Mouse (Mus musculus) myocyte (in vitro differentiated cells): Measurements from ENCODE around the gene Cysrt1. TPM values are rescaled to one million over a fixed set of nuclear protein-coding genes. Genes with fewer than 3 reads are reported as not detected.

Experiments
- H3K27me3 ChIP-seq: one replicate; pipeline ENCODE4 v1.6.1; 2011; ENCODE audit not compliant: control insufficient read depth, insufficient read depth, insufficient read length
- H3K36me3 ChIP-seq: one replicate; pipeline ENCODE4 v1.6.1; 2011; ENCODE audit not compliant: control insufficient read depth, insufficient read depth
- H3K4me2 ChIP-seq: one replicate; pipeline ENCODE4 v1.6.1; 2011; ENCODE audit warnings: low read depth, control low read depth
- H3K4me3 ChIP-seq: one replicate; pipeline ENCODE4 v1.5.1; 2011; ENCODE audit warnings: mild to moderate bottlenecking, control low read depth, moderate library complexity
- H3K79me2 ChIP-seq: one replicate; pipeline ENCODE4 v1.6.1; 2011; ENCODE audit not compliant: control insufficient read depth, insufficient read depth
- H3ac ChIP-seq: one replicate; pipeline ENCODE4 v1.6.1; 2011; ENCODE audit not compliant: control insufficient read depth, insufficient read length
- CEBPB ChIP-seq: IDR thresholded peaks from 2 replicates; pipeline ENCODE4 v1.6.1; 2011; ENCODE audit warnings: mild to moderate bottlenecking, moderate library complexity; ENCODE audit not compliant: poor library complexity, insufficient read depth, severe bottlenecking
- E2F4 ChIP-seq: IDR thresholded peaks from one replicate; pipeline ENCODE4 v1.6.1; 2011; ENCODE audit warnings: mild to moderate bottlenecking, control low read depth, moderate library complexity; ENCODE audit not compliant: insufficient read depth
- MAX ChIP-seq: IDR thresholded peaks from one replicate; pipeline ENCODE4 v1.6.1; 2011; ENCODE audit warnings: low read depth, mild to moderate bottlenecking, control low read depth
- MYOD1 ChIP-seq, 3 experiments: IDR thresholded peaks; one replicate each; pipeline ENCODE4 v1.6.1; 2011; ENCODE audit warnings: control low read depth in 2 of 3, low read depth in 2 of 3, mild to moderate bottlenecking in 2 of 3, moderate library complexity in 1 of 3; ENCODE audit not compliant: insufficient read length in 2 of 3, control insufficient read depth in 1 of 3
- MYOG ChIP-seq, 3 experiments: IDR thresholded peaks; one replicate each; pipeline ENCODE4 v1.6.1; 2011; ENCODE audit warnings: control low read depth in 2 of 3, low read depth in 2 of 3, mild to moderate bottlenecking in 2 of 3; ENCODE audit not compliant: insufficient read length in 2 of 3, control insufficient read depth in 1 of 3, insufficient read depth in 1 of 3
- POLR2A ChIP-seq: IDR thresholded peaks from one replicate; pipeline ENCODE4 v1.6.1; 2011; ENCODE audit warnings: low read depth, mild to moderate bottlenecking, control low read depth, moderate library complexity; ENCODE audit not compliant: insufficient read length
- POLR2AphosphoS2 ChIP-seq: IDR thresholded peaks from one replicate; pipeline ENCODE4 v1.6.1; 2011; ENCODE audit warnings: low read depth, control low read depth; ENCODE audit not compliant: insufficient read length
- REST ChIP-seq: IDR thresholded peaks from one replicate; pipeline ENCODE4 v1.6.1; 2011; ENCODE audit warnings: mild to moderate bottlenecking, control low read depth, moderate library complexity; ENCODE audit not compliant: insufficient read depth, insufficient read length
- SRF ChIP-seq: IDR thresholded peaks from one replicate; pipeline ENCODE4 v1.6.1; 2011; ENCODE audit warnings: low read depth; ENCODE audit not compliant: control insufficient read depth, insufficient read length
- TCF12 ChIP-seq: IDR thresholded peaks from one replicate; pipeline ENCODE4 v1.6.1; 2011; ENCODE audit warnings: mild to moderate bottlenecking, control low read depth; ENCODE audit not compliant: poor library complexity, insufficient read depth, severe bottlenecking
- TCF3 ChIP-seq: IDR thresholded peaks from one replicate; pipeline ENCODE4 v1.6.1; 2011; ENCODE audit warnings: low read depth, control low read depth; ENCODE audit not compliant: insufficient read length
- USF1 ChIP-seq: IDR thresholded peaks from one replicate; pipeline ENCODE4 v1.6.1; 2011; ENCODE audit warnings: low read depth, mild to moderate bottlenecking, control low read depth, moderate library complexity
- polyA plus RNA-seq: library from polyadenylated mRNA; unstranded; fragments of >200 nt; fragmentation: generic; extraction: Trizol; gene quantifications from one replicate; pipeline ENCODE4 v1.2.1, GENCODE M21; 2012; ENCODE audit warnings: missing spikeins

Gene Cysrt1
- polyA plus RNA-seq, 1 experiment, result not detected

GRCm38 (mm10) chr2:25240310-25240709, 1.9 kb downstream of the Cysrt1 start:
- Histone ChIP-seq H3ac (no peak overlapping the region), H3K4me3 (no peak overlapping the region), H3K27me3 (peaks cover 33% of the 10 kb centered on the region), H3K36me3 (no peaks in the 10 kb centered on the region), H3K4me2 (peak overlapping the region; percentile 65), H3K79me2 (no peaks in the 10 kb centered on the region)
- TF ChIP-seq MYOG (IDR thresholded peaks at IDR 0.05; ENCODE audit: control insufficient read depth in 1 of 3, insufficient read depth in 1 of 3, insufficient read length in 2 of 3, low read depth in 2 of 3) (no peak), TCF12 (no peak)

GRCm38 (mm10) chr2:25239766-25240165, 2.5 kb downstream of the Cysrt1 start:
- Histone ChIP-seq H3K4me3 (no peak overlapping the region), H3ac (no peak overlapping the region), H3K79me2 (no peaks in the 10 kb centered on the region), H3K4me2 (no peak overlapping the region), H3K36me3 (no peaks in the 10 kb centered on the region), H3K27me3 (peaks cover 37% of the 10 kb centered on the region)
- TF ChIP-seq POLR2A, result no peak
- TF ChIP-seq REST, result no peak
- TF ChIP-seq TCF3, result no peak
- no peak for TF ChIP-seq MAX
- TF ChIP-seq POLR2AphosphoS2, result no peak
- no peak for TF ChIP-seq CEBPB
- no peak for TF ChIP-seq MYOD1 (IDR thresholded peaks at IDR 0.05; ENCODE audit: control insufficient read depth in 1 of 3, insufficient read length in 2 of 3, low read depth in 2 of 3)
- no peak for TF ChIP-seq TCF12
- no peak for TF ChIP-seq MYOG (IDR thresholded peaks at IDR 0.05; ENCODE audit: control insufficient read depth in 1 of 3, insufficient read depth in 1 of 3, insufficient read length in 2 of 3, low read depth in 2 of 3)
- TF ChIP-seq USF1, result no peak
- TF ChIP-seq SRF, result no peak
- no peak for TF ChIP-seq E2F4

- TF ChIP-seq TCF12, result no peak
- TF ChIP-seq MAX, result no peak
- TF ChIP-seq E2F4, result no peak
- TF ChIP-seq REST, result no peak
- TF ChIP-seq MYOG (IDR thresholded peaks at IDR 0.05; ENCODE audit: control insufficient read depth in 1 of 3, insufficient read depth in 1 of 3, insufficient read length in 2 of 3, low read depth in 2 of 3), result no peak
- no peak for TF ChIP-seq USF1
- TF ChIP-seq POLR2A, result no peak
- TF ChIP-seq TCF3, result no peak
- no peak for TF ChIP-seq POLR2AphosphoS2
- no peak for TF ChIP-seq CEBPB
- no peak for TF ChIP-seq SRF
- no peak for TF ChIP-seq MYOD1 (IDR thresholded peaks at IDR 0.05; ENCODE audit: control insufficient read depth in 1 of 3, insufficient read length in 2 of 3, low read depth in 2 of 3)
- no peak overlapping the region for H3K4me3 ChIP-seq
- H3ac ChIP-seq, result no peak overlapping the region
- no peaks in the 10 kb centered on the region for H3K36me3 ChIP-seq
- H3K79me2 ChIP-seq, result no peaks in the 10 kb centered on the region
- peaks cover 54% of the 10 kb centered on the region for H3K27me3 ChIP-seq
- H3K4me2 ChIP-seq, result no peak overlapping the region
These were observed 4.1 kb downstream of the Cysrt1 start for GRCm38 (mm10) chr2:25238106-25238505.

- Histone ChIP-seq H3K79me2 (no peaks in the 10 kb centered on the region), H3K4me3 (no peak overlapping the region), H3ac (no peak overlapping the region), H3K4me2 (no peak overlapping the region), H3K27me3 (peaks cover 55% of the 10 kb centered on the region), H3K36me3 (no peaks in the 10 kb centered on the region)
- TF ChIP-seq CEBPB (no peak), REST (no peak), MAX (no peak), E2F4 (no peak), POLR2AphosphoS2 (no peak), MYOD1 (IDR thresholded peaks at IDR 0.05; ENCODE audit: control insufficient read depth in 1 of 3, insufficient read length in 2 of 3, low read depth in 2 of 3) (no peak), TCF12 (no peak), POLR2A (no peak), SRF (no peak), MYOG (IDR thresholded peaks at IDR 0.05; ENCODE audit: control insufficient read depth in 1 of 3, insufficient read depth in 1 of 3, insufficient read length in 2 of 3, low read depth in 2 of 3) (no peak)
These were observed 4.7 kb downstream of the Cysrt1 start for GRCm38 (mm10) chr2:25237522-25237921.

GRCm38 (mm10) chr2:25236614-25237013, 5.6 kb downstream of the Cysrt1 start, which contains the start of gene Rnf224:
Rnf224 (minus strand) TSS chr2:25236787.
- TF ChIP-seq USF1 (no peak), TCF3 (no peak), MAX (no peak), MYOD1 (IDR thresholded peaks at IDR 0.05; ENCODE audit: control insufficient read depth in 1 of 3, insufficient read length in 2 of 3, low read depth in 2 of 3) (no peak), POLR2A (no peak), CEBPB (no peak)
- peaks cover 55% of the 10 kb centered on the region for H3K27me3 ChIP-seq
- no peak within 1 kb of the TSS for H3ac ChIP-seq
- H3K36me3 ChIP-seq, result no peaks in the 10 kb centered on the region
- no peaks in the 10 kb centered on the region for H3K79me2 ChIP-seq
- H3K4me3 ChIP-seq, result no peak within 1 kb of the TSS
- no peak within 1 kb of the TSS for H3K4me2 ChIP-seq
